Mouse (Mus musculus): ENCODE data around the gene Klhl3.

DNA sequence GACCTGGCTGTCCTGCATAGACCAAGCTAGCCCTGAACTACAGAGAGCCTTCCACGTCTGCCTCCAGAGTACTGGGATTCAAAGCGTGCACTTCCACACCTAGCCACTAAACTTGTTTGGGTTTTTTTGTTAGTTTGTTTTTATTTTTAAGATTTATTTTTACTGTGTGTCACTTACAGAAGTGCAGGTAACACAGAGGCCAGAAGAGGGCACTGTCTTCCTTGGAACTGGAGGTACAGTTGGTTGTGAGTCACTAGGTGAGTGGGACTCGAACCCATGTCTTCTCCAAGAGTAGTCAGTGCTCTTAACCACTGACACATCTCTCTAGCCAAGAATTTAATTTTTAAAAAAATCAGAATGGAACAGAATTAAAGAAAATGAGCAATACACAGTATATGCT, 78.4 kb downstream of the Klhl3 start:
- TF ChIP-seq CTCF (IDR thresholded peaks at IDR 0.05; ENCODE audit: low read depth) (no peak), EP300 (IDR thresholded peaks at IDR 0.05; ENCODE audit: low read depth) (no peak)

Measured in heart, postnatal 0 days (tissue).